24 mouse cellular contexts compared by ENCODE assay signal in the genomic region with DNA sequence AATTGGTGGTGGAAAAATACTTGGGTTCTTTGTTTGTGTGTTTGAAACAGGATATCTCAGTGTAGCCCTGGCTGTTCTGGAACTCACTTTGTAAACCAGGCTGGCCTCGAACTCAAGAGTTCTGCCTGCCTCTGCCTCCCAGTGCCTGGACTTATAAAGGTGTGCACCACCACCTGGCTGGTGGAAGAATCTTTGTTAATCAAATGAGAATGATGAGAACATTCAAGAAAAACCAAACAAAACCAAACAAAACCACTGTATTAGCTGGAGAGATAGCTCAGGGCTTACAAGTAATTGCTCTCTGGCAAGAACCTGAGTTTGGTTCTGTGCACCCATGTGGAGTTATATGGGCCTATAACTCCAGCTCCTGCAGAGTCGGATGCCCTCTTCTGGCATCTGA. TPM values are rescaled to one million over a fixed set of nuclear protein-coding genes. Genes with fewer than 3 reads are reported as not detected.
DNase-seq lines count a peak whose midpoint lies in the region; TF ChIP-seq lines count a peak whose summit lies in the region.
"Had no signal": no experiment of that assay in that cellular context is flagged by ENCODE, and none has a peak within 500 bp of the region (broad histone marks: within the 10 kb centered on the region; RNA-seq: fewer than 3 reads in every experiment).

No protein-coding gene starts in this region.

- 76% methylated on average over 2 of the region's 2 CpGs for WGBS in spleen, adult 2 months

- no peak for TF ChIP-seq CTCF in spleen, adult 2 months (IDR thresholded peaks at IDR 0.05; ENCODE audit: extremely low read depth, insufficient read depth, insufficient read length, insufficient replicate concordance)

- no peak for TF ChIP-seq POLR2A in spleen, adult 2 months (IDR thresholded peaks at IDR 0.05; ENCODE audit: low read depth, low read length)

- H3K27ac ChIP-seq in spleen, adult 2 months (ENCODE audit: insufficient read depth, low read length) = peak overlapping the region; percentile 55
- H3K27ac ChIP-seq: embryonic facial prominence, embryonic 13.5 days; embryonic facial prominence, embryonic 15.5 days; forebrain, embryonic 10.5 days; forebrain, embryonic 12.5 days had no signal

- DNase-seq in spleen, adult 2 months (ENCODE audit: low read depth in 1 of 2, low spot score in 2 of 2) = no peak
- no peak for DNase-seq in spleen, postnatal 4 days (ENCODE audit: low spot score in 2 of 2)
- peak; percentile 40 for DNase-seq in naive thymus-derived CD4-positive, alpha-beta T cell, adult 2 months (ENCODE audit: low read depth)
- DNase-seq in left cerebral cortex, postnatal 4 days = no peak
- DNase-seq in frontal cortex, postnatal 10 days (ENCODE audit: low spot score in 2 of 2) = no peak
- DNase-seq: adrenal gland, adult 2 months; adrenal gland, postnatal 10 days; adrenal gland, postnatal 25 days; B cell, adult 2 months; cerebellum, adult 11 months; cerebellum, adult 18-20 months; cerebellum, adult 8-10 months; cerebellum, adult 9-11 months; cerebellum, postnatal 14 days; cerebellum, postnatal 36 days; embryo, embryonic 11 days had no signal

- no peak overlapping the region for H3K4me3 ChIP-seq in spleen, adult 2 months (ENCODE audit: extremely low read depth, insufficient read depth, insufficient read length)
- H3K4me3 ChIP-seq: embryonic facial prominence, embryonic 13.5 days; embryonic facial prominence, embryonic 15.5 days; erythroblast, embryonic 14.5 days; forebrain, embryonic 10.5 days; forebrain, embryonic 12.5 days had no signal

- H3K4me1 ChIP-seq in spleen, adult 2 months (ENCODE audit: control insufficient read depth, insufficient read depth, insufficient read length) = peaks cover 42% of the 10 kb centered on the region
- H3K4me1 ChIP-seq: embryonic facial prominence, embryonic 13.5 days; embryonic facial prominence, embryonic 15.5 days; forebrain, embryonic 12.5 days had no signal

- intact Hi-C loops in left cerebral cortex, postnatal 4 days (cut with DNase I) = no loop called here

- no peaks in the 10 kb centered on the region for H3K27me3 ChIP-seq in spleen, adult 2 months (ENCODE audit: control insufficient read depth, insufficient read depth, low read length)
- H3K27me3 ChIP-seq: embryonic facial prominence, embryonic 13.5 days; embryonic facial prominence, embryonic 15.5 days; forebrain, embryonic 12.5 days had no signal

- peaks cover 6% of the 10 kb centered on the region for H3K36me3 ChIP-seq in spleen, adult 2 months (ENCODE audit: control insufficient read depth, insufficient read depth, low read length)
- H3K36me3 ChIP-seq: embryonic facial prominence, embryonic 13.5 days; embryonic facial prominence, embryonic 15.5 days; forebrain, embryonic 10.5 days; forebrain, embryonic 12.5 days had no signal

RNA-seq across cellular contexts. Expression of gene Ccr7, which starts 14.6 kb away (rescaled TPM):
- polyA plus RNA-seq in spleen, adult 2 months (2012; rRNA removed) = 135 and 194 TPM in 2 replicates
- not detected for total RNA-seq in left cerebral cortex, postnatal 4 days (2021)
- total RNA-seq: common myeloid progenitor, adult 5-6 weeks had no signal
- polyA plus RNA-seq: erythroblast, embryonic 14.5 days; forebrain, embryonic 12.5 days; forebrain, embryonic 14.5 days; forebrain, embryonic 16.5 days had no signal
